Mouse (Mus musculus) myocyte (in vitro differentiated cells): Measurements from ENCODE around the gene Nrl. TPM values are rescaled to one million over a fixed set of nuclear protein-coding genes. Genes with fewer than 3 reads are reported as not detected.

Experiments
- H3K27me3 ChIP-seq: one replicate; pipeline ENCODE4 v1.6.1; 2011; ENCODE audit not compliant: control insufficient read depth, insufficient read depth, insufficient read length
- H3K36me3 ChIP-seq: one replicate; pipeline ENCODE4 v1.6.1; 2011; ENCODE audit not compliant: control insufficient read depth, insufficient read depth
- H3K4me2 ChIP-seq: one replicate; pipeline ENCODE4 v1.6.1; 2011; ENCODE audit warnings: low read depth, control low read depth
- H3K4me3 ChIP-seq: one replicate; pipeline ENCODE4 v1.5.1; 2011; ENCODE audit warnings: mild to moderate bottlenecking, control low read depth, moderate library complexity
- H3K79me2 ChIP-seq: one replicate; pipeline ENCODE4 v1.6.1; 2011; ENCODE audit not compliant: control insufficient read depth, insufficient read depth
- H3ac ChIP-seq: one replicate; pipeline ENCODE4 v1.6.1; 2011; ENCODE audit not compliant: control insufficient read depth, insufficient read length
- CEBPB ChIP-seq: IDR thresholded peaks from 2 replicates; pipeline ENCODE4 v1.6.1; 2011; ENCODE audit warnings: mild to moderate bottlenecking, moderate library complexity; ENCODE audit not compliant: poor library complexity, insufficient read depth, severe bottlenecking
- E2F4 ChIP-seq: IDR thresholded peaks from one replicate; pipeline ENCODE4 v1.6.1; 2011; ENCODE audit warnings: mild to moderate bottlenecking, control low read depth, moderate library complexity; ENCODE audit not compliant: insufficient read depth
- MAX ChIP-seq: IDR thresholded peaks from one replicate; pipeline ENCODE4 v1.6.1; 2011; ENCODE audit warnings: low read depth, mild to moderate bottlenecking, control low read depth
- MYOD1 ChIP-seq, 3 experiments: IDR thresholded peaks; one replicate each; pipeline ENCODE4 v1.6.1; 2011; ENCODE audit warnings: control low read depth in 2 of 3, low read depth in 2 of 3, mild to moderate bottlenecking in 2 of 3, moderate library complexity in 1 of 3; ENCODE audit not compliant: insufficient read length in 2 of 3, control insufficient read depth in 1 of 3
- MYOG ChIP-seq, 3 experiments: IDR thresholded peaks; one replicate each; pipeline ENCODE4 v1.6.1; 2011; ENCODE audit warnings: control low read depth in 2 of 3, low read depth in 2 of 3, mild to moderate bottlenecking in 2 of 3; ENCODE audit not compliant: insufficient read length in 2 of 3, control insufficient read depth in 1 of 3, insufficient read depth in 1 of 3
- POLR2A ChIP-seq: IDR thresholded peaks from one replicate; pipeline ENCODE4 v1.6.1; 2011; ENCODE audit warnings: low read depth, mild to moderate bottlenecking, control low read depth, moderate library complexity; ENCODE audit not compliant: insufficient read length
- POLR2AphosphoS2 ChIP-seq: IDR thresholded peaks from one replicate; pipeline ENCODE4 v1.6.1; 2011; ENCODE audit warnings: low read depth, control low read depth; ENCODE audit not compliant: insufficient read length
- REST ChIP-seq: IDR thresholded peaks from one replicate; pipeline ENCODE4 v1.6.1; 2011; ENCODE audit warnings: mild to moderate bottlenecking, control low read depth, moderate library complexity; ENCODE audit not compliant: insufficient read depth, insufficient read length
- SRF ChIP-seq: IDR thresholded peaks from one replicate; pipeline ENCODE4 v1.6.1; 2011; ENCODE audit warnings: low read depth; ENCODE audit not compliant: control insufficient read depth, insufficient read length
- TCF12 ChIP-seq: IDR thresholded peaks from one replicate; pipeline ENCODE4 v1.6.1; 2011; ENCODE audit warnings: mild to moderate bottlenecking, control low read depth; ENCODE audit not compliant: poor library complexity, insufficient read depth, severe bottlenecking
- TCF3 ChIP-seq: IDR thresholded peaks from one replicate; pipeline ENCODE4 v1.6.1; 2011; ENCODE audit warnings: low read depth, control low read depth; ENCODE audit not compliant: insufficient read length
- USF1 ChIP-seq: IDR thresholded peaks from one replicate; pipeline ENCODE4 v1.6.1; 2011; ENCODE audit warnings: low read depth, mild to moderate bottlenecking, control low read depth, moderate library complexity
- polyA plus RNA-seq: library from polyadenylated mRNA; unstranded; fragments of >200 nt; fragmentation: generic; extraction: Trizol; gene quantifications from one replicate; pipeline ENCODE4 v1.2.1, GENCODE M21; 2012; ENCODE audit warnings: missing spikeins

Nrl gene
- polyA plus RNA-seq, 1 experiment, result not detected

GRCm38 (mm10) chr14:55524062-55524461 lies 719 bp downstream of the Nrl start:
- Histone ChIP-seq H3K79me2 (no peaks in the 10 kb centered on the region), H3K27me3 (peaks cover 58% of the 10 kb centered on the region), H3K36me3 (no peaks in the 10 kb centered on the region), H3K4me2 (no peak overlapping the region), H3K4me3 (no peak overlapping the region), H3ac (no peak overlapping the region)
- no peak for TF ChIP-seq TCF12
- no peak for TF ChIP-seq REST
- no peak for TF ChIP-seq SRF
- TF ChIP-seq MYOD1 (IDR thresholded peaks at IDR 0.05; ENCODE audit: control insufficient read depth in 1 of 3, insufficient read length in 2 of 3, low read depth in 2 of 3), result no peak
- TF ChIP-seq MAX, result no peak
- no peak for TF ChIP-seq POLR2A
- TF ChIP-seq CEBPB, result no peak
- no peak for TF ChIP-seq POLR2AphosphoS2
- no peak for TF ChIP-seq MYOG (IDR thresholded peaks at IDR 0.05; ENCODE audit: control insufficient read depth in 1 of 3, insufficient read depth in 1 of 3, insufficient read length in 2 of 3, low read depth in 2 of 3)
- no peak for TF ChIP-seq TCF3
- no peak for TF ChIP-seq USF1
- no peak for TF ChIP-seq E2F4

DNA sequence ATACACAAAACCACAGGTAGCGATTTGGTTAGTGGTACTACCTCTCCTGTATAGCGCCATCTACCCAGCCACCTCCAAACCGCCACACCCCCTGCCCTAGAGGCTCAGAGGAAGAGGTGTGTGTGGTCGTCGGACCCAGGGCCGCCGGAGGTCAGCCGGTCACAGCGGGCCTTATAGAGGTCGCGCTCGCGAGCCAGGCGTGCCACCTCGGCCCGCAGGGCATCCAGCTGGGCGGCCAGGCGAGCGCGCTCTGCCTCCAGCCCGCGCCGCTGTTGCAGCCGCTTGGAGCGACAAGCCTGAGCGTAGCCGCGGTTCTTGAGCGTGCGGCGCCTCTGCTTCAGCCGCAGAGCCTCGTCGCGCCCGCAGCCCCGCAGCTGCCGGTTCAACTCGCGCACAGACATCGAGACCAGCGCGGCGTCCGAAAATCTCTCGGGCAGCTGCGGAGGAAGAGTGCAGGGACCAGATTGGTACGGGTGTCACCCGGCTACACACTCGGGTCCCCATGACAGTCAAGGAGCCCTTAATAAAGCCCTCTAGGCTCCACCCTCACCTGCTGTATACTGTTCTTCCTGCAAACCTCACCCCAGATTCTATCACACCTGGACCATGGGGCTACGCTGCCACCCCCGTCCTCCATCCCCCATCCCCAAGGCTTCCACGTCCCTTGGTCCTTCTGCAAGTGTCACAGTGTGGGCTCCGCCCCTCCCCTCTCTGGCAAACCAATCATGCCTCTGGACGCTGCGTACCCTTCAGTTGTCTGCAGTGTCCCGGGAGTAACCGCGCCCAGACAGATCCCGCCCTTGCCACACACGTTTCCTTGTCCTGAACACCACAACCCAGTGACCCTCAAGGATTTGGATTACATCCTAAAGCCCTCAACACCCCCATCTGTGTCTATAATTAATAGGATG lies 4.1 kb downstream of the Nrl start:
- Histone ChIP-seq H3ac (no peak overlapping the region), H3K79me2 (no peaks in the 10 kb centered on the region), H3K36me3 (no peaks in the 10 kb centered on the region), H3K4me3 (no peak overlapping the region), H3K27me3 (peaks cover 84% of the 10 kb centered on the region), H3K4me2 (no peak overlapping the region)
- TF ChIP-seq TCF3 (no peak), POLR2A (no peak)

- no peaks in the 10 kb centered on the region for H3K79me2 ChIP-seq
Observed at GRCm38 (mm10) chr14:55519604-55520003, 5.2 kb downstream of the Nrl start.

DNA sequence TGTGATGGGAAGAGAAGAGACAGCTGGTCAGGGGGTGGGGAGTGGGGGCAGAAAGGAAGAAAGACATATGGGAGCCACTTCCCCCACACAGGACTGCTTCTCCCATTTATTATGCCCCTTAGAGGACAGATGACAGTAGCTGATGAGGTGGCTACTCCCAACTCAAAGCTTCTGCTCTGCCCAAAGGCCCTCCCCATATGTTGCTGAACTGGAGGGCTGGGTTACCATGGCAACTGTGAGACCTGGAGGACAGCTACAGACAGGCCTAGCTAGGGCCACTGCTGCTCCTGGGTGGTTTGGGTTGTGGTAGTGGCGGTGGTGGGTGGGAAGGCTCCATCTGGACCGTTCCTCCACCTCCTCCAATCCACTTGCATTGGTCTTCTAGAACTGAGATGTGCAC lies 5.9 kb downstream of the Nrl start:
- no peak overlapping the region for H3ac ChIP-seq
- peaks cover 92% of the 10 kb centered on the region for H3K27me3 ChIP-seq
- no peak overlapping the region for H3K4me2 ChIP-seq
- TF ChIP-seq USF1, result no peak
- no peaks in the 10 kb centered on the region for H3K79me2 ChIP-seq
- no peak overlapping the region for H3K4me3 ChIP-seq
- no peaks in the 10 kb centered on the region for H3K36me3 ChIP-seq

More at GRCm38 (mm10) chr14:55519604-55520003, 5.2 kb downstream of the Nrl start:
- TF ChIP-seq TCF3, result no peak
- TF ChIP-seq MAX, result no peak
- no peaks in the 10 kb centered on the region for H3K36me3 ChIP-seq
- H3ac ChIP-seq, result no peak overlapping the region
- H3K27me3 ChIP-seq, result peaks cover 92% of the 10 kb centered on the region
- no peak overlapping the region for H3K4me3 ChIP-seq
- no peak overlapping the region for H3K4me2 ChIP-seq

- no peak overlapping the region for H3K4me2 ChIP-seq
- no peak for TF ChIP-seq CEBPB
- TF ChIP-seq POLR2A, result no peak
- no peak for TF ChIP-seq TCF12
- TF ChIP-seq USF1, result no peak
- no peak for TF ChIP-seq REST
- TF ChIP-seq MYOD1 (IDR thresholded peaks at IDR 0.05; ENCODE audit: control insufficient read depth in 1 of 3, insufficient read length in 2 of 3, low read depth in 2 of 3), result no peak
- TF ChIP-seq MYOG (IDR thresholded peaks at IDR 0.05; ENCODE audit: control insufficient read depth in 1 of 3, insufficient read depth in 1 of 3, insufficient read length in 2 of 3, low read depth in 2 of 3), result no peak
- TF ChIP-seq SRF, result no peak
- no peak for TF ChIP-seq TCF3
- peaks cover 99% of the 10 kb centered on the region for H3K27me3 ChIP-seq
- no peaks in the 10 kb centered on the region for H3K79me2 ChIP-seq
- no peaks in the 10 kb centered on the region for H3K36me3 ChIP-seq
- no peak overlapping the region for H3ac ChIP-seq
- H3K4me3 ChIP-seq, result no peak overlapping the region
Observed at GRCm38 (mm10) chr14:55515846-55516245, 8.9 kb downstream of the Nrl start.

DNA sequence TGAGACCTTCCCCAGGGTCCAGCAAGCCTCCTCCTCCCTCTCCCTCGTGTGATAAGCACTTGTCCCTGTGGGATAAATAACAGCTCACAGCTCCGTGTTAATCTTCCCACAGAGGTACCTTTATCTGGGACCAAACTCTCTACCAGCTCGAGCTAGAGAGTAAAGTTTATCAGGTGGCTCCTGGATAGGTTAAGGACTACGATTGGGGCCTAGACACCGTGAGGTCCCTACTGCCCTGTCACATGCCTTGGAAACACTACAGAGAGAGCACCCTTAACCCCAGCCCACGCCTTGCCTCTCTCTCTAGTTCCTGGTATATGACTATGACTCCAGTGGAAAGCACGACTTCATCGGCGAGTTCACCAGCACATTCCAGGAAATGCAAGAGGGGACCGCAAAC lies 10.9 kb downstream of the Nrl start:
- Histone ChIP-seq H3K36me3 (no peaks in the 10 kb centered on the region), H3K4me3 (no peak overlapping the region), H3K4me2 (no peak overlapping the region), H3ac (no peak overlapping the region), H3K27me3 (peaks cover 99% of the 10 kb centered on the region), H3K79me2 (no peaks in the 10 kb centered on the region)
- TF ChIP-seq USF1 (no peak), TCF3 (no peak), TCF12 (no peak), POLR2AphosphoS2 (no peak)
